Mouse (Mus musculus) kidney, postnatal 0 days (tissue): Measurements from ENCODE around the gene Akirin2. TPM values are rescaled to one million over a fixed set of nuclear protein-coding genes. Genes with fewer than 3 reads are reported as not detected.
A peak's percentile ranks its signal among the peaks of the same experiment; 100 is the strongest.
"Not testable (repeated sequence)": the region's sequence is repeated elsewhere in the genome, so short reads cannot be mapped to it uniquely, and the experiment has no call there.

Experiments used
- ATAC-seq: fragments of 200-750 bp; cut with Nextera tagmentation; replicated peaks from 2 replicates; pipeline ENCODE4 v1.8.0; 2017; ENCODE audit warnings: low read depth, moderate number of reproducible peaks, moderate TSS enrichment, moderate library complexity; ENCODE audit not compliant: low FRiP score
- DNase-seq: peaks from one replicate; pipeline ENCODE4 v3.0.0-alpha.2; 2016; ENCODE audit warnings: low spot score
- H3K27ac ChIP-seq: fragments of 300-500 bp; sonication (generic); 2 replicates; pipeline ENCODE4 v1.5.1; 2014; ENCODE audit warnings: mild to moderate bottlenecking
- H3K27me3 ChIP-seq: fragments of 300-500 bp; sonication (generic); 2 replicates; pipeline ENCODE4 v1.6.1; 2014; ENCODE audit warnings: low read length, mixed read lengths; ENCODE audit not compliant: insufficient read depth
- H3K36me3 ChIP-seq: fragments of 300-500 bp; sonication (generic); 2 replicates; pipeline ENCODE4 v1.6.1; 2014; ENCODE audit warnings: low read length, mixed read lengths; ENCODE audit not compliant: insufficient read depth
- H3K4me1 ChIP-seq: fragments of 300-500 bp; sonication (generic); replicated peaks from 2 replicates; pipeline ENCODE4 v1.6.1; 2014; ENCODE audit warnings: antibody characterized with exemption, low read length, mixed read lengths; ENCODE audit not compliant: insufficient read depth
- H3K4me2 ChIP-seq: fragments of 300-500 bp; sonication (generic); 2 replicates; pipeline ENCODE4 v1.6.1; 2014; ENCODE audit warnings: mild to moderate bottlenecking, low read length, moderate library complexity, mixed read lengths
- H3K4me3 ChIP-seq: fragments of 300-500 bp; sonication (generic); replicated peaks from 2 replicates; pipeline ENCODE4 v1.5.1; 2014; ENCODE audit warnings: low read depth, low read length
- H3K9ac ChIP-seq: fragments of 300-500 bp; sonication (generic); 2 replicates; pipeline ENCODE4 v1.6.1; 2014; ENCODE audit warnings: low read depth, low read length
- H3K9me3 ChIP-seq: fragments of 300-500 bp; sonication (generic); replicated peaks from 2 replicates; pipeline ENCODE4 v1.6.1; 2016; ENCODE audit warnings: low read length, inconsistent platforms, mixed read lengths
- CTCF ChIP-seq: IDR thresholded peaks from 2 replicates; pipeline ENCODE4 v1.5.1; 2016; ENCODE audit warnings: antibody characterized with exemption, low read depth, mild to moderate bottlenecking, moderate library complexity
- WGBS: fragments of 180-500 bp; shearing (Covaris S2); extraction: QIAGEN DNeasy Blood & Tissue Kit; methylation state at CpG from one replicate; pipeline ENCODE4 v1.1.7; 2014; 5-methylcytosine and 5-hydroxymethylcytosine counted together
- polyA plus RNA-seq: library from polyadenylated mRNA; unstranded; fragments of >200 nt; fragmentation: Nextera tagmentation; extraction: Ambion mirVana; gene quantifications from 2 replicates; pipeline ENCODE4 v1.2.1, GENCODE M21; 2015

Akirin2 gene
- polyA plus RNA-seq, 1 experiment from 2014 or later: 81.0 TPM

GRCm38 (mm10) chr4:34556183-34556582, 5.4 kb downstream of the Akirin2 start:
- Histone ChIP-seq H3K36me3 (no peaks in the 10 kb centered on the region), H3K9ac (no peak overlapping the region), H3K9me3 (no peaks in the 10 kb centered on the region), H3K27me3 (no peaks in the 10 kb centered on the region), H3K4me1 (peaks cover 19% of the 10 kb centered on the region; the same call in 1 of the 2 replicates), H3K4me2 (no peak overlapping the region), H3K4me3 (no peak overlapping the region), H3K27ac (no peak overlapping the region)
- DNase-seq: peak; percentile 32
- no peak for TF ChIP-seq CTCF
- ATAC-seq: no peak

GRCm38 (mm10) chr4:34560971-34561370, 10.2 kb downstream of the Akirin2 start:
- DNase-seq: peak; percentile 75

GRCm38 (mm10) chr4:34566226-34566625, 15.5 kb downstream of the Akirin2 start:
- H3K27ac ChIP-seq: no peak overlapping the region
- no peak for DNase-seq
- H3K27me3 ChIP-seq: no peaks in the 10 kb centered on the region
- 85% methylated on average over 6 of the region's 6 CpGs for WGBS
- no peak for TF ChIP-seq CTCF
- ATAC-seq: no peak
- no peak overlapping the region for H3K9ac ChIP-seq
- H3K36me3 ChIP-seq: peaks cover 22% of the 10 kb centered on the region; the same call in 1 of the 2 replicates
- H3K4me1 ChIP-seq: no peaks in the 10 kb centered on the region
- H3K4me3 ChIP-seq: no peak overlapping the region
- H3K9me3 ChIP-seq: no peaks in the 10 kb centered on the region
- H3K4me2 ChIP-seq: no peak overlapping the region

More at GRCm38 (mm10) chr4:34560971-34561370, 10.2 kb downstream of the Akirin2 start:
- peaks cover 11% of the 10 kb centered on the region; the same call in 1 of the 2 replicates for H3K4me1 ChIP-seq
- no peak overlapping the region for H3K27ac ChIP-seq
- no peak overlapping the region for H3K4me3 ChIP-seq
- peaks cover 6% of the 10 kb centered on the region; the same call in 1 of the 2 replicates for H3K36me3 ChIP-seq
- H3K4me2 ChIP-seq: no peak overlapping the region
- peak; percentile 71 for TF ChIP-seq CTCF
- no peaks in the 10 kb centered on the region for H3K9me3 ChIP-seq
- WGBS: 52% methylated on average over 4 of the region's 4 CpGs
- H3K9ac ChIP-seq: no peak overlapping the region
- no peaks in the 10 kb centered on the region for H3K27me3 ChIP-seq
- ATAC-seq: 0 out of 2 replicates have a peak, but pooled peaks have one; percentile 54

- Histone ChIP-seq H3K36me3 (peaks cover 58% of the 10 kb centered on the region), H3K4me3 (no peak overlapping the region), H3K4me2 (no peak overlapping the region), H3K27me3 (no peaks in the 10 kb centered on the region), H3K27ac (no peak overlapping the region), H3K9ac (no peak overlapping the region), H3K9me3 (no peaks in the 10 kb centered on the region), H3K4me1 (no peaks in the 10 kb centered on the region)
- DNase-seq (no peak), ATAC-seq (no peak)
- TF ChIP-seq CTCF: no peak
- WGBS: 84% methylated on average over 2 of the region's 2 CpGs
Observed at GRCm38 (mm10) chr4:34572876-34573275, 22.1 kb downstream of the Akirin2 start.

GRCm38 (mm10) chr4:34577028-34577427, 26.3 kb downstream of the Akirin2 start:
- DNase-seq (peak; percentile 51), ATAC-seq (no peak)
- Histone ChIP-seq H3K36me3 (peaks cover 63% of the 10 kb centered on the region), H3K27ac (no peak overlapping the region), H3K9ac (no peak overlapping the region), H3K4me3 (no peak overlapping the region), H3K4me2 (no peak overlapping the region), H3K27me3 (no peaks in the 10 kb centered on the region), H3K4me1 (no peaks in the 10 kb centered on the region), H3K9me3 (no peaks in the 10 kb centered on the region)
- WGBS: 92% methylated on average over 2 of the region's 2 CpGs
- TF ChIP-seq CTCF: peak; percentile 55

GRCm38 (mm10) chr4:34579215-34579614, 28.5 kb downstream of the Akirin2 start:
- no peaks in the 10 kb centered on the region for H3K9me3 ChIP-seq
- H3K4me3 ChIP-seq: no peak overlapping the region
- ATAC-seq (no peak), DNase-seq (no peak)
- H3K27me3 ChIP-seq: no peaks in the 10 kb centered on the region
- H3K4me2 ChIP-seq: no peak overlapping the region
- no peak overlapping the region for H3K27ac ChIP-seq
- H3K9ac ChIP-seq: no peak overlapping the region
- WGBS: 79% methylated on average over 1 of the region's 1 CpGs
- peaks cover 63% of the 10 kb centered on the region for H3K36me3 ChIP-seq
- no peaks in the 10 kb centered on the region for H3K4me1 ChIP-seq
- TF ChIP-seq CTCF: no peak; the same call in 1 of the 2 replicates

GRCm38 (mm10) chr4:34581489-34581888, 30.8 kb downstream of the Akirin2 start:
- H3K27ac ChIP-seq, H3K27me3 ChIP-seq, H3K9ac ChIP-seq, H3K9me3 ChIP-seq, ATAC-seq, H3K4me3 ChIP-seq, DNase-seq, H3K4me1 ChIP-seq, H3K4me2 ChIP-seq: not testable (repeated sequence)
- 82% methylated on average over 1 of the region's 1 CpGs for WGBS
- H3K36me3 ChIP-seq: peaks cover 48% of the 10 kb centered on the region
